Mouse (Mus musculus): ENCODE measurements at regions not wholly inside any gene's neighbourhood (a gene's known extent, or its start where the extent isn't known, plus 50 kb on each side); places are given as distances from the start of the nearest gene placed in this dataset.

DNA sequence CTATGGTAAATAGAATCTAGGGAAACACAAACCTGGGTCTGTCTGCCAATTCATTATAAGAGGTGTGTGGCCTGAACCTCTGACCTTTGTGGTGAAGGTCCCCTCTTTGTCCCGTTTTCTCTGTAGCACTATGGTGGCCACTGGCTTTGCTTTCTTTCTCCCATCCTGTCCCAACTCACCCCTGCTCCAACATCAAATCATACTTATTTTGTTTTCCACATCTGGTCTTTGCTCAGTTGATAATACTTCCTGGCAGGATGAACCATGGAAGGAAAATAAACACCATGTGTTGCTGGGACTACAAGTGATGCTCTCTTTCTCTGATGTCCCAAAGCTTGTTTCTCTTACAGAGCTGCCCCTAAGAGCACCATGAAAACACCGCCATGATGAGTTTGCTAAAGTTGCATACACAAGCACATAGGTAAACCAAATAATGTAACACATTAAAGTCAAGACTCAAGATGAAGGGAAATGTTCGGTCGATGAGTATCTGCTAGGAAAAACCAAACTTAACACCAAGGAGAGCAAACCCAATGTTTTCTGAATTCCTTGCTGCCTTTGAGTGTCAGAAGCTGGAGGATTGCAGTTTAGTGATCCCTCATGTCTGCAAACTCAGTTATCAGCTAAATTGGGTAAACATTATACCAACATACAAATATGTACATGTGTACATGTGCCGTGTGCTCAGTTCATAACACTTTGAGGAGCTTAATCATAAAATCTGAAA lies 269.1 kb downstream of the Rfpl4b start:
- no peak for ATAC-seq

DNA sequence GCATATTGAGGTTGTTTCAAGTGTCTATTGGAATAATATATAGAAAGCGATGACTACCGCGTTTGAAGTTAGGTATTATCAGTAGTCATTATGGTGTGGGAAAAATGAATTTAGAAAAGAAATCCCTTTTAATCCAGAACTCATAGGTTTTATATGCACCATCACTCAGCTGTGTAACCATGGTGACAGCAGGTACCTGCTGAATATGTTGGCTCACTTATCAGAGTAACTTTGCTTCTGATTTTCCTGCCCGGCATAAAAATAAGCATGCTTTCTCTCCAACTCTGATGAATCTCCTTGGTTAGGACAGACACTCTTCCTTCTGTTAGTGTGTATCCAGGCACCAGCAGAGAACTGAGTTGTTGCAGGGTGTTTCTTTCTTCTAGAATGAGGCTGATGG lies 281.5 kb downstream of the Rfpl4b start:
- Histone ChIP-seq H3K9ac (replicated peaks; ENCODE audit: low read depth, low read length) (no peak overlapping the region), H3K27ac (ENCODE audit: low read length) (no peak overlapping the region), H3K9me3 (ENCODE audit: control insufficient read depth, low read length) (no peaks in the 10 kb centered on the region), H3K27me3 (replicated peaks; ENCODE audit: control insufficient read depth, insufficient read depth, low read length) (no peaks in the 10 kb centered on the region), H3K4me1 (replicated peaks; ENCODE audit: control insufficient read depth, insufficient read depth, low read length) (no peaks in the 10 kb centered on the region), H3K4me2 (ENCODE audit: low read length) (no peak overlapping the region), H3K36me3 (ENCODE audit: control insufficient read depth, insufficient read depth) (no peaks in the 10 kb centered on the region), H3K4me3 (replicated peaks; ENCODE audit: low read length) (no peak overlapping the region)
- ATAC-seq, result no peak
- WGBS, result 90% methylated on average over 4 of the region's 4 CpGs

More for the DNA sequence above, 269.1 kb downstream of the Rfpl4b start:
- Histone ChIP-seq H3K4me2 (ENCODE audit: low read length) (no peak overlapping the region), H3K27ac (ENCODE audit: low read length) (peak overlapping the region; percentile 48), H3K4me1 (replicated peaks; ENCODE audit: control insufficient read depth, insufficient read depth, low read length) (peaks cover 9% of the 10 kb centered on the region), H3K27me3 (replicated peaks; ENCODE audit: control insufficient read depth, insufficient read depth, low read length) (no peaks in the 10 kb centered on the region), H3K36me3 (ENCODE audit: control insufficient read depth, insufficient read depth) (no peaks in the 10 kb centered on the region), H3K9ac (replicated peaks; ENCODE audit: low read depth, low read length) (no peak overlapping the region), H3K4me3 (replicated peaks; ENCODE audit: low read length) (no peak overlapping the region), H3K9me3 (ENCODE audit: control insufficient read depth, low read length) (no peaks in the 10 kb centered on the region)
- 80% methylated on average over 5 of the region's 5 CpGs for WGBS

DNA sequence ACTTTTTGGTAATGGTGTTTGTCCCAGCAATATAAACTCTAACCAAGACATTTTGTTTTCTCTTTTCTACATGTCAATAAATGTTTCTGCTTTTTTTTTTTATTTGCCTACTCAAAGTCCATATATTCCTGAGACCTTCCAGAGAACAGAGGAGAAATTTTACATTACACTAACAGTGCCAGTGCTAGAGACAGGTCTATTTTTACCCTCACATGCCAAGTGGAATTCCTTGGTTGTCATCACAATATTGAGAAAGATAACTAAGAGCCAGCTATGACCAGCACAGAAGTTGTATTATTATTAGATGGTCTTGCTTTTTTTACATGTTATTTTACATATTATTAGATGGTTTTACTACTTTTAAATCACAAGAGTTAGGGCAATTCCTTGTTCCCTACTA lies 282.8 kb downstream of the Rfpl4b start:
- Histone ChIP-seq H3K4me2 (ENCODE audit: low read length) (no peak overlapping the region), H3K4me3 (replicated peaks; ENCODE audit: low read length) (no peak overlapping the region)
- no peak for ATAC-seq

DNA sequence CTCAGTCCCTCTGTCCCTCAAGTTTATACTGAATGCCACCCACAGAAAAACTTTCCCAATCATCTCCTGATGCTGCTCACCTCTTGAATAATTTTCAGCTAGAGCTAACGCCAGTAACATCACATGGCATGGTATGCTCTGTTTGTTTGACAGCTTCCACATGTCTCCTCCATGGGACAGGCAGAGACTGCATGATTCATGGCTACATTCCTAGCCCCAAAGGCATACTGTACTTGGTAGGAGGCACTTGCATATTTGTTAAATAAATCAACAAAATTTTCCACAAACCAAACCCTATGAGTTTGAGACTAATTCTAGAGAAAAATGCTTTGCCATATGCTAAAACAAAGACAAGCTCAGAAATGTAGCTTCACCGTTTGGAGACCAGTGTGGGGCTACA lies 304.9 kb downstream of the Rfpl4b start:
- Histone ChIP-seq H3K9me3 (ENCODE audit: control insufficient read depth, low read length) (no peaks in the 10 kb centered on the region), H3K36me3 (ENCODE audit: control insufficient read depth, insufficient read depth) (no peaks in the 10 kb centered on the region), H3K4me2 (ENCODE audit: low read length) (no peak overlapping the region), H3K27ac (ENCODE audit: low read length) (no peak overlapping the region), H3K9ac (replicated peaks; ENCODE audit: low read depth, low read length) (no peak overlapping the region), H3K4me3 (replicated peaks; ENCODE audit: low read length) (no peak overlapping the region), H3K4me1 (replicated peaks; ENCODE audit: control insufficient read depth, insufficient read depth, low read length) (no peaks in the 10 kb centered on the region), H3K27me3 (replicated peaks; ENCODE audit: control insufficient read depth, insufficient read depth, low read length) (no peaks in the 10 kb centered on the region)
- WGBS, result 77% methylated on average over 2 of the region's 2 CpGs
- no peak for ATAC-seq

More for the DNA sequence above, 282.8 kb downstream of the Rfpl4b start:
- Histone ChIP-seq H3K9ac (replicated peaks; ENCODE audit: low read depth, low read length) (no peak overlapping the region), H3K36me3 (ENCODE audit: control insufficient read depth, insufficient read depth) (no peaks in the 10 kb centered on the region), H3K27me3 (replicated peaks; ENCODE audit: control insufficient read depth, insufficient read depth, low read length) (no peaks in the 10 kb centered on the region), H3K4me1 (replicated peaks; ENCODE audit: control insufficient read depth, insufficient read depth, low read length) (no peaks in the 10 kb centered on the region), H3K27ac (ENCODE audit: low read length) (no peak overlapping the region), H3K9me3 (ENCODE audit: control insufficient read depth, low read length) (no peaks in the 10 kb centered on the region)

All from forebrain, embryonic 16.5 days (tissue).